Mouse (Mus musculus): ENCODE data around the gene Igf1r.

GRCm38 (mm10) chr7:67958045-67958444 lies 5.4 kb downstream of the Igf1r start:
- TF ChIP-seq CTCF (IDR thresholded peaks at IDR 0.05; ENCODE audit: low read depth) (no peak), EP300 (optimal IDR thresholded peaks at IDR 0.05) (no peak)
